Mouse (Mus musculus) ovary, postnatal 10 days (tissue): Measurements from ENCODE around the gene Gm21541.
"Not testable (repeated sequence)": the region's sequence is repeated elsewhere in the genome, so short reads cannot be mapped to it uniquely, and the experiment has no call there.

Experiments used
- DNase-seq: peaks from one replicate; pipeline ENCODE4 v3.0.0; 2022; ENCODE audit warnings: low spot score

Gene Gm21541

DNA sequence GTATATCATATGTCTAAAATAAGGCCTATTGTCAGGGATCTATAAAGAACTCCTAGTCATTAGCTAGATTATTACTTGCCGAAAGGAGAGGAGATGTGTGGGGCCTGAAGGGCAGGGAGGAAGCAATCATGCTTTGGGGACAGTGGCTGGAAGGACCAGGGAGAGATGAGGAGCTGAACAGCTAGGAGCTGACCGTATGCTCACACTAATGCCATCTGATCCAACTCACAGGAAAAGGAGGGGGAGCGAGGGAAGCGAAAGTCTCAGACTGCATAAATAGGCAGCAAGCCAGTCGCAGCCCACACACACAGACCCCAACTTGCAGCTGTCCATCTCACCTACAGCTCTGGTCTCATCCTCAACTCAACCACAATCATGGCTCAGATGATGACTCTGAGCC, at the start of gene Gm21541:
Gene Gm21541 (plus strand): TSS at position 301 of the 400 bp plus-strand sequence.
- DNase-seq: not testable (repeated sequence)

DNA sequence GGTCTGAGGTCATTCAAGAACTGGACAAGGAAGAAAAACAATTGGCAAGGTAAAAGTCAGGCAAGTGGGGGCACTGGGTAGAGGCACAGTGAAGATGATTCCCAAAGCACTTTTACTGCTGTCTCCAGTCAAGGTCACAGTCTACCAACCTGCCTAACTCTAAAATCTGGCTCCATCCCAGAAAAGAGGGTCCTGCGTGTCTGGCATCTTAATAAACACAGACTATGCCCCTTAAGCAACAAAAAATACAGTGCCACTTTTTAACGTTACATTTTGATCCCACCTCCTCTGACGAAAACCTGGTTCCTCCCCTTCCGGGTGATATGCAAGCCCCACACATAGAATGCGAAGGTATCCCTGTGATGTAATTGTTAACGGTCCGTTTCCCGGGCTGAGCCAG, 37.9 kb downstream of the Gm21541 start, which contains the start of gene Gm20878:
Gene Gm20878 (plus strand): TSS at position 301 of the 400 bp plus-strand sequence.
- not testable (repeated sequence) for DNase-seq
